Mouse (Mus musculus): ENCODE measurements around the gene Zfp169. TPM values are rescaled to one million over a fixed set of nuclear protein-coding genes. Genes with fewer than 3 reads are reported as not detected.
A peak's percentile ranks its signal among the peaks of the same experiment; 100 is the strongest.
"Not testable (repeated sequence)": the region's sequence is repeated elsewhere in the genome, so short reads cannot be mapped to it uniquely, and the experiment has no call there.

Zfp169 gene
- total RNA-seq, 2 experiments from 2014 or later, result 5.1 to 6.7 TPM

- DNase-seq, result peak; percentile 82 to 83
- intact Hi-C loops (cut with DNase I), result loop anchor here (1.0 to 10.0 kb wide), 3 partner anchors 17 to 277 kb away; no protein-coding TSS in a partner anchor
Measured at GRCm38 (mm10) chr13:48528123-48528871, 15.0 kb upstream of the Zfp169 start.

- DNase-seq, result no peak
- intact Hi-C loops (cut with DNase I), result loop anchor here (10.0 kb wide), 1 partner anchor 279 kb away; no protein-coding TSS in a partner anchor
Measured at GRCm38 (mm10) chr13:48525745-48526144, 12.5 kb upstream of the Zfp169 start.

- DNase-seq; intact Hi-C loops (cut with DNase I): not testable (repeated sequence)
Measured at GRCm38 (mm10) chr13:48519122-48519521, 5.9 kb upstream of the Zfp169 start.

GRCm38 (mm10) chr13:48515861-48516260 is 2.6 kb upstream of the Zfp169 start:
- DNase-seq, result no peak
- intact Hi-C loops (cut with DNase I), result no loop called here

GRCm38 (mm10) chr13:48508661-48509060 is 4.6 kb downstream of the Zfp169 start:
- intact Hi-C loops (cut with DNase I), result no loop called here
- DNase-seq, result no peak

- DNase-seq, result no peak
- intact Hi-C loops (cut with DNase I), result no loop called here
Measured at GRCm38 (mm10) chr13:48502422-48502821, 10.8 kb downstream of the Zfp169 start.

- intact Hi-C loops (cut with DNase I), result no loop called here
- DNase-seq, result peak; percentile 30 to 52
Measured at GRCm38 (mm10) chr13:48498676-48499075, 14.6 kb downstream of the Zfp169 start.

- DNase-seq, result peak; percentile 49 to 74
Measured at GRCm38 (mm10) chr13:48497693-48498221, 15.5 kb downstream of the Zfp169 start.

GRCm38 (mm10) chr13:48493183-48493582 is 20.1 kb downstream of the Zfp169 start:
- intact Hi-C loops (cut with DNase I), result no loop called here
- peak; percentile 43 to 46 for DNase-seq

More at GRCm38 (mm10) chr13:48497693-48498221, 15.5 kb downstream of the Zfp169 start:
- intact Hi-C loops (cut with DNase I), result no loop called here

GRCm38 (mm10) chr13:48490396-48491182 is 22.7 kb downstream of the Zfp169 start:
- intact Hi-C loops (cut with DNase I), result no loop called here
- DNase-seq, result no peak

GRCm38 (mm10) chr13:48483606-48484005 is 29.6 kb downstream of the Zfp169 start:
- no peak for DNase-seq
- intact Hi-C loops (cut with DNase I), result no loop called here

GRCm38 (mm10) chr13:48468656-48469180 is 44.5 kb downstream of the Zfp169 start:
- intact Hi-C loops (cut with DNase I), result loop anchor here (10.0 kb wide), 1 partner anchor 234 kb away; no protein-coding TSS in a partner anchor
- no peak for DNase-seq

GRCm38 (mm10) chr13:48466186-48466585 is 47.1 kb downstream of the Zfp169 start:
- intact Hi-C loops (cut with DNase I), result loop anchor here (10.0 kb wide), 1 partner anchor 231 kb away; no protein-coding TSS in a partner anchor
- DNase-seq, result no peak

GRCm38 (mm10) chr13:48464170-48464569 is 49.1 kb downstream of the Zfp169 start:
- intact Hi-C loops (cut with DNase I), result loop anchor here (1.0 to 10.0 kb wide), 5 partner anchors 192 to 1163 kb away; no protein-coding TSS in a partner anchor

GRCm38 (mm10) chr13:48459280-48459679 is 54.0 kb downstream of the Zfp169 start:
- DNase-seq, result no peak
- intact Hi-C loops (cut with DNase I), result no loop called here

More at GRCm38 (mm10) chr13:48464170-48464569, 49.1 kb downstream of the Zfp169 start:
- peak; percentile 76 to 87 for DNase-seq

- intact Hi-C loops (cut with DNase I), result no loop called here
Measured at GRCm38 (mm10) chr13:48448119-48448518, 65.1 kb downstream of the Zfp169 start.

GRCm38 (mm10) chr13:48443996-48444395 is 69.3 kb downstream of the Zfp169 start:
- intact Hi-C loops (cut with DNase I), result no loop called here
- DNase-seq, result no peak

More at GRCm38 (mm10) chr13:48448119-48448518, 65.1 kb downstream of the Zfp169 start:
- no peak for DNase-seq

- no peak for DNase-seq
- intact Hi-C loops (cut with DNase I), result no loop called here
Measured at GRCm38 (mm10) chr13:48438321-48438720, 74.9 kb downstream of the Zfp169 start.

Measured in heart, postnatal 10 days (tissue).